Mouse (Mus musculus) spleen, adult 2 months (tissue): ENCODE data around the gene Fam84b.

ENCODE experiments used
- CTCF ChIP-seq: fragments of 200-500 bp; IDR thresholded peaks from 2 replicates; pipeline ENCODE4 v1.5.1; 2011; ENCODE audit warnings: mild to moderate bottlenecking, inconsistent platforms; ENCODE audit not compliant: insufficient read depth, insufficient read length, insufficient replicate concordance; ENCODE audit errors: extremely low read depth
- POLR2A ChIP-seq: fragments of 200-500 bp; IDR thresholded peaks from 2 replicates; pipeline ENCODE4 v1.6.1; 2011; ENCODE audit warnings: low read depth, low read length, inconsistent platforms

DNA sequence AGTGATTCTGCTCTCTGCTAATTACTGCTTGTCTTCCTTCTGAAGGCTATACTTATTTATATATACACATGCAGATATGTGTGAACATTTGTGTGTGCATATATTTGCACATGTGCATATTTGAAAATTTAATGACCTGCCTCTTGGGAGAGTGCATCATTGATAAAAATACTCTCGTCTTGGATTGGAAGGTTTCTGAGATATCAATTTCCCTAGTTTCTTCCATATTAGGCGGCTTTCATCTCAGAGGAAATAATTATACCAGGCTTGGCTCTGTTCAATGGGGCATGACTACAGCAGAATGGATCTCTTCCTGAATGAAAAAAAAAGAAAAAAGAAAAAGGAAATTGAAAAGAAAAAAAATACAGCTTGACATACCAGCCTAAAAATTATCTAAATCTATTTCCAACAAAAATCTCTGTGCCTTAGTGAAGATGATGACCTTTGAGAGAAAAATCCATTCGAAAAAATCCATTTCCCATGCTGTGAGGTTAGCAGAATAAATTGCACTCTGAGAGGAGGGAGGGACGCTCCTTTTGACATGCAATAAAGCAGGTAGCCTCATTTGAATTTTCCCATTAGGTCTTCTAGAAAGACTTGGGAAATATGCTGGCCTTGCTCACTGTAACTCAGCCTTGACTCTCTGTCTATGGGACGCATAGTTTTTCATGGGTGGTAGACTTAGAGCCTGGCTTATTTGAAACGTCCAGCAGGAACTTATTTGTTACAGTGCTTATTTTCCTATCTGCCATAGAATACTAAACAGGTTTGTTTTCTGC is 44.8 kb upstream of the Fam84b start:
- TF ChIP-seq CTCF (no peak), POLR2A (no peak)
